Mouse (Mus musculus): ENCODE measurements around the gene Carns1.
A peak's percentile ranks its signal among the peaks of the same experiment; 100 is the strongest.

The Carns1 gene

DNA sequence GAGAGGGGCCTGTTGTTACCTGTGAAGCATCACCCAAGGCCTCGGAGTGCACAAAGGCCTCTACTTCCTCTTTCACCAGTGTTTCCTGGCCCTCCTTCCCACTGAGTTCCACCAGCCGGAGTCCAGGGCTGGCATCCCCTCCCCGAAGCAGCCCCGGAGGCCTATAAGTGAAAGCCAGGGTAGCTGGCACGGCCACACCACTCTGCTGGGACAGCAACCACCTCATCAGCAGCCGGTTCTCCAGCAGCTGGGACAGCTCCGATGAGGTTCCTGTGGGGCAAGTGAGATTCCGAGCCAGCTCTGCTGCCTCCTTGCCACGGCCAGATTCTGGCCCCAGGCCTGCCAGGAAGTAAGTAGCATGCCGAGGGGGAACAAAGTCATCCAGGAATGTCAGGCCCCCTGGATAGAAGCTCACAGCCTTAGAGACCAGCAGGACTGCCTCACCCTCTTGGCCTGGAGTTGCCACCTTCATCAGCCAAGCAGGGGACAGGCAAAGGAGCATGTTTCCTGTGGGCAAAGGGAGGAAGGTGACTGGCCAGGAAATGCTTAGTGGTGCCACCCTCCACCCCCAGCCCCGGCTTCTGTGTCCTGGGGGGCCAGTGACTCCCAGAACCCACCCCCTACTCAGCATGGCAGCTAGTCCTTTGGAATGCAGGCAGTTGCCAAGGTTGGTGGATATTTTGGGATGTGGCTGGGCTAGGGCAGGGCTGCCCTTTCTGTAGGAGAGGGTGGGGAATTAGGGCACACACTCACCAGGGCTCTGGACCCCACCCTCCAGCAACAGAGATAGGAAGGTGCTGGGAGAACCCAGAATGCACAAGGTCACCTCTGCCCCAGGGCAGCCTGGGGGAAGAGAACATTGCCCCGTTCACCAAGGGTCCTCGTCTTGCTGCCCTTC, 3.6 kb downstream of the Carns1 start:
- no peak for DNase-seq (ENCODE audit: low spot score in 2 of 2)

DNA sequence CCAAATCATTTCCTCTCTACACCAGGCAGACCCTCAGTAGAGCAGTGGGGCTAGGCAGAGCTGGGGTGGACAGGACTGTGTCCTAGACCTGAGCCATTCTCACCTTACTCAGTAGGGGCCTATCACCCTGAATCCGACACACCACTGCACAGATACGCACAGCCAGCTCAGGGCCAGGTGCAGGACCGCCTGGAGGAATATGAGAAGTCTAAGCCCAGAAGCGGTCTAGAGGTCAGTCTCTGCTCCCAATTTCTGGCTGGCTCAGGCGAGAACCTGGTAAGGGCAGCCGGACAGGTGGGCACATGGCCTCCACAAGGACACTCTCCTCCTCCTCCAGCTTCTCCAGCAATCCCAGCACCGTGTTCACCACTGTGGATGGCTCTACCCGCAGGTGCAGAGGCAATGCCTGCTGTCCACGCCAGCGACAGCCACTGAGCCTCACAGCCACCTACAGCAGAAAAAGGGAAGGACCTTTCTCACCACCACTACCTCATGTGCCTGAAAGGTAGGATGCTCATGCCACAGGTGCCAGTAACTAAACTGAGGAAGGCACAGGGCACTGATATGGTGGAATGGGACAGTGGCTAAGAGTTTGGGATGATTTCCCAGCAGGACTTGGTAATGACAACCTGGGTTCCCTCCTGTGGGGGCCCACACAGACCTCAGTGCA, 4.4 kb downstream of the Carns1 start:
- no peak for DNase-seq (ENCODE audit: low spot score in 2 of 2)

DNA sequence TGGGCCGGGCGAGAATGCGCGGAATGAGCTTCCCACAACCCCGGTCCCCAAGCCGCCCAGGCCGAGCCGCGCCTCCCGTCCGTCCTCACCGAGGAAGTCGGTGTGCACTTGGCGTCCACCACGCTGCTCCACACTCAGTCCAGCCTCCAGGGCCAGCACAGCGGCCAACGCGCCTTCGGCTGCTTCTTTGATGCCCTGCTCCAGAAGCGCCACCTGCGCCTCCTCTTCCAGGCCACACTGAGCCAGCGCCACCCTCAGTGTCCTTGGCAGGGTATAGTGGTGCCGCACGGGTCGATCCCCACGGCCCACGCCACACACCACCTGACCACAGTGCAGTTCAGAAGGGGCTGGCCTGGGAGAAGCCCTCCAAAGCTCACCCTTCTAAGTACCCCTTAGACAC, 5.5 kb downstream of the Carns1 start:
- no peak for DNase-seq (ENCODE audit: low spot score in 2 of 2)

DNA sequence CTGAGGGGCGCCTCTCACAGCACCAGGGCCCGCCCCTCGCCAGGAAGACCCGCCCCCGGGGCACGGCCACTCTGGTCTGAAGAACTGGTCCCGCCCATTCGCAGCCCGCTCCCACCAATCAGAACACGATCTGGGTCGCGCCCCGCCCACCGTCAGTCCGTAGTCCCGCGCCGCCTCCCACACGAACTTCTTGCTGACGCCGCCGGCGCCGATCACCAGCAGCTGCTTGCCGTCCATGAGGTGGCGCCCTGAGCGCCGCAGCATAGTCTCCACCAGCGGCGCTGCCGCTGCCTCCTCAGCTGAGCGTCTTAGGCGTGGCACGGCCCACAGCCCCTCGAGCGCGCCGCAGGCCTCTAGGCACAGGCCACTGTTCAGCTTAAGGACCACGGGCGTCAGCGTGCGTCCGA, 5.9 kb downstream of the Carns1 start:
- peak; percentile 99 for DNase-seq (ENCODE audit: low spot score in 2 of 2)

DNA sequence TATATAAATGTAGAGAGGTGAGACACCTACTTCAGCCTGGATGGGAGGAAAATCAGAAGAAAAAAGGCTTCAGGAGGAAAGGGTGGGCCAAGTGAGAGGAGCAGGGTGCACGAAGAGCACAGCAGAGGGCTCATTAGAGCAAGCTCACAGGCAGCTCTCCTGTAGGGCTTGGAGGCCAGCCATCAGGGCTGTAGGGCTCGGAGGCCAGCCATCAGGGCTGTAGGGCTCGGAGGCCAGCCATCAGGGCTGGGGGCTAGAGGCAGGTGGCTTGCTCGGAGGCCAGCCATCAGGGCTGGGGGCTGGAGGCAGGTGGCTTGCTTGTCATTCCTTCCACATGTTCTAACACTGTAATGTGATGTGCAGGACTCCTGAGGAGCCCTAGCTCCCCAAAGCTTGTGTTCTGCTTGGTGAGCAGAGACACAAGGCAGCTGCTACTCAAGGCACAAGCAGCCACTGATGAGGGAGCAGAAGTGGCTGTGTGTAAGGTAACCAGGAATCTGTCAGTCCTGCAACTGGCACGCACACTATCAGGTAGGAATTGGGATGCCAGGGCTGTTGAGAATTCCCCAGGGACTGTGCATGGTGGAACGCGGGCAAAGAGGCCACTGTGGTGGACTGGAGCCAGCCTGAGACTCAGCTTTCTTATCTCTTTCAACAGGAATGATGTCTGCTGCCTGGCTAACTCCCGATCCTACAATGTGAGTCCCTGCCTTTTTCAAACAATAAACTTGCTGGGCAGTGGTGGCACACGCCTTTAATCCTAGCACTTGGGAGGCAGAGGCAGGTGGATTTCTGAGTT, 8.4 kb downstream of the Carns1 start:
- no peak for DNase-seq (ENCODE audit: low spot score in 2 of 2)

DNA sequence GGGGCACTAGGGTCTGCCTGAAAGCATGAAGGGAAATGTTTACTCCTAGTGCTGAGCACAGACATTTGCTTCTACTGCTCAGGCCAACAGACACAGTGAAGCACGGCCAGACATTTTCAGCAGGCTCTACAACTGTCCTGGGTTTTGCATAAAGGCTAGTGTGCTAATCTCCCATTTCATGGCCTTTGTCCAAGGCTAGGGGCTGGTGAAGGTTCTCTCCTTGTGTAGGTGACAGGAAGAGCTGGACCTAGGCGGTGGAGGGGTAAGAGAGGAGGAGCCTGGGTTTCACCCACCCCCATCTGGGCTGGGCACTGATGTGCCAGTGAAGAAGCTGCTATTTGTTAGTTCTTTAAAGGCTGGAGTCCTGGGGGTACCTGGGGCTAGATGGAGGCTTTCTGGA, 10.6 kb downstream of the Carns1 start:
- no peak for DNase-seq (ENCODE audit: low spot score in 2 of 2)

DNA sequence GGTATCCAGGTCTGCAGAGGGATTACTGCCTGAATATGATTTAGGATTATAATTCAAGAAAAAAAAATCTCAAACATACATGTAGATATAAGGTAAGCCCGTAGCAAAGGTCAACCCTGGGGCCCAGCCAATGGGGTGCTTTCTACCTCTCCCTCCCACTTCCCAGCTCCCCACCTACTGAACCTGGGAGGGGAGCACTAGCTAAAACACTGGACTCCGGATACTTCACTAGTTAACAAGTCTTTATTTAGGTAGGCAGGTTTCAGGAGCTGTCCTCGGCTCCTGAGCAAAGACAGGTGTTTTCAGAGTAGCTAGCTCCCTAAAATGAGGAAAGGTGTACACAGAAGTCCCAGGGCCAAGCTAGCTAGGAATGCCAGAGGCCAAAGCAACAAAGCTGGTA, 11.2 kb downstream of the Carns1 start:
- no peak for DNase-seq (ENCODE audit: low spot score in 2 of 2)

DNA sequence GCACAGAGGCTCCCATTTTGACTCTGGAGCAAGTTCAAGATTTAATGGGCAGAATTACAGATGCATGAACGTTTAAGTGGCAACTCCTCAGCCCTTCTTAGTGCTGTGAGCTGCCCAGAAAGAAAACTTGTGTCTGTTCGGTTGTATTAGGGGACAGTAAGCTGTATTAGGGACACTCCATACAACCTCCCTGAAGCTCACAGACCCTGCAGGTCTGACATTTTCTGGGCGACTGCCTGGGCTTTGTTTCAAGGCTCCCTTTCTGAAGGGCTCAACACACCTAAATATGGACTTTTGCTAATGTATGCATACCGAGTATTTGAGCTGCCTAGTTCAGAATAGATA, 11.8 kb downstream of the Carns1 start:
- no peak for DNase-seq (ENCODE audit: low spot score in 2 of 2)

DNA sequence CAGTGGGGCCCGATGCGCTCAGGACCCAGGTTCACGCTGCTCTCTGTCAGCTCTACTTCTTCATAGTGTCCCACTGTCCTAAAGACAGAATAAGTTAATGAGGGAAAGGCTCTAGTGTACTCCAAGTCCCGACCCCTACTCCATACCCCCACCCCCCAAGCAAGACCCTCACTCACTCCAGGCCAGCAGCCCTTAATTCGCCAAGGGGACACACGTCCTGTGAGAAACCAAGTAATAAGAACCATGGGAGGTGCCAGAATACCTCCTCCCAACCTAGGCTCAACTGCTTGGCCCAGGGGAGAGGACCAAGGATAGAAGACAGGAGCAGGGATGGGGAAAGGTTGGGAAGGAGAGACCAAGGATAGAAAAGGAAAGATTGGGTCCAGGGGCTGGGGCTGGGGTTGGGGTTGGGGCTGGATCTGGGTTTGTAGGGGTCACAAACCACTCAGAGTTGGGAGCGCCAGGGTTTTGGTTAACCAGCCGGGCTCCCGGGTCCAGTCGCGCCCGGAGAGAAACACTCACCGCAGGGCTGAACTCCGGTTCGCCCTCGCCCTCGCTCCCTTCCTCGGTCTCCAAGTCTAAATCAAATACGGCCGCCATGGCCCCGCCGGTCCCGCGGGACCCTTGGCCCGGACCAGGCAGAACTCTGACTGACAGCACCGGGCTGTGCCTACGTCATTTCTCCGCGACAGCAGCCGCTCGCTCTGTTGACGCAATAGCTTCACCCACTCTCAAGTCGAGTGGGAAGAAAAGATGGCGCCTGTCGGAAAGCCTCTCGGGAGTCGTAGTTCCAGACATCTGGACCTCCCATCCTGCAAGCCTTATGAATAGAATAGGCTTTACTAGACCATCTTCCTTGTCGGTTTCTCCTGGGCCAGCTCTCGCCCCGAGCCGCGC, 12.4 kb downstream of the Carns1 start, which contains the start of gene Rps6kb2:
Rps6kb2 (minus strand) TSS at position 709 of the 897 bp plus-strand sequence.
- peak; percentile 94 to 95 for DNase-seq (ENCODE audit: low spot score in 2 of 2)

DNA sequence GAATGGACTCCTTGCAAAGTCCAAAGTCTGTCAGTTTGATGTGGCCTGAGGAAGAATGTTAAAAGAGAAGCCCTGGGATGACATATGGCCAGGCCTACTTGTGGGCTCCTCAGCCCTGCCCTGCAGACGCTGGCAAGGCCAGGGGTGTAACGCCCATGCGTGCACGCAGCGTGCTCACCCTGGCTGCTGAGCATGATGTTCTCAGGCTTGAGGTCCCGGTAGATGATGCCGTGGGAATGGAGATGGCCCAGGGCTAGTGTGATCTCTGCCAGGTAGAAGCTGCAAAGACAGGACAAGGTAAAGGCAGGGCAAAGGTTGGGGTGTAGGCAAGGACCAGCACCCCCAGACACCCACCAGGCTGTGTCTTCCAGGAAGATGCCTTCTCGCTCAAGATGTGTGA, 16.2 kb downstream of the Carns1 start:
- no peak for DNase-seq (ENCODE audit: low spot score in 2 of 2)

DNA sequence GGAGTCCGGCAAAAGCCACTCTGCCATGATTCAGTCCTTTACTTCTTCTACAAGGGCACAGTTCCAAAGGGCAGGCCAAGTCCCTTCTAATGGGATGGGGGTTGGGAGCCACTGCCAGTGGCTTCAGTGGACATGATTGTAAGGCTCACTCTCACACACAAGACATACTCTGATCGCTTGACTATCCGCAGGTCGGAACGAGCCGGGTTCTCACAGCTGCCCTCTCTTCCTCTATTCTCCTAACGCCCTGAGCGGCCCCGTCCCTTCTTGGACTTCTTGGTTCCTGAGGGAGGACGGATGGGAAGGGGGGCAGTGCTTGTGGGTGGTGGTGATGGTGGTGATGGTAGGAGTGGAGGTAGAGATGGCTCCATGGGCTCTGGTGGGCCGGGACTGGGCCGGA, 18.5 kb downstream of the Carns1 start:
- DNase-seq (ENCODE audit: low spot score in 2 of 2): no peak

DNA sequence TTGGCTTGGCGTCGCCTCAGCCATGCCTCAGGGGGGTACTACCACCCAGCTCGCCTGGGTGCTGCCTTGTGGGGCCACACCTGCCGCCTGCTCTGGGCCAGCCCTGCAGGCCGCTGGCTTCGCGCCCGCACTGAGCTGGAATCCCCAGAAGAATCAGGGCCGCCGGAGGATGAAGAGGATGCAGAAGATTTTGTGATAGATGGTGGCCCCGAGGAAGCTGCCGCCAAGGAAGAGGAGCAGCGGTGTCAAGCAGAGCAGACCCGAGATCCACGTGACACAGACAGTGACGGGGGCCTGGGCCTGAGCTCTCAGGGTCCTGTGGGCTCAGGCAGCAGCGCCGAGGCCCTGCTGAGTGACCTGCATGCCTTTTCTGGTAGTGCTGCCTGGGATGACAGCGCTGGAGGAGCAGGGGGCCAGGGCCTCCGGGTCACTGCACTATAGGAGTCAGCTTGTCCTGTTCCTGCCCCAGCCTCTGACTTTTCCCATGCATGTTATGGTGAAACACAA, 19.2 kb downstream of the Carns1 start:
- no peak for DNase-seq (ENCODE audit: low spot score in 2 of 2)

DNA sequence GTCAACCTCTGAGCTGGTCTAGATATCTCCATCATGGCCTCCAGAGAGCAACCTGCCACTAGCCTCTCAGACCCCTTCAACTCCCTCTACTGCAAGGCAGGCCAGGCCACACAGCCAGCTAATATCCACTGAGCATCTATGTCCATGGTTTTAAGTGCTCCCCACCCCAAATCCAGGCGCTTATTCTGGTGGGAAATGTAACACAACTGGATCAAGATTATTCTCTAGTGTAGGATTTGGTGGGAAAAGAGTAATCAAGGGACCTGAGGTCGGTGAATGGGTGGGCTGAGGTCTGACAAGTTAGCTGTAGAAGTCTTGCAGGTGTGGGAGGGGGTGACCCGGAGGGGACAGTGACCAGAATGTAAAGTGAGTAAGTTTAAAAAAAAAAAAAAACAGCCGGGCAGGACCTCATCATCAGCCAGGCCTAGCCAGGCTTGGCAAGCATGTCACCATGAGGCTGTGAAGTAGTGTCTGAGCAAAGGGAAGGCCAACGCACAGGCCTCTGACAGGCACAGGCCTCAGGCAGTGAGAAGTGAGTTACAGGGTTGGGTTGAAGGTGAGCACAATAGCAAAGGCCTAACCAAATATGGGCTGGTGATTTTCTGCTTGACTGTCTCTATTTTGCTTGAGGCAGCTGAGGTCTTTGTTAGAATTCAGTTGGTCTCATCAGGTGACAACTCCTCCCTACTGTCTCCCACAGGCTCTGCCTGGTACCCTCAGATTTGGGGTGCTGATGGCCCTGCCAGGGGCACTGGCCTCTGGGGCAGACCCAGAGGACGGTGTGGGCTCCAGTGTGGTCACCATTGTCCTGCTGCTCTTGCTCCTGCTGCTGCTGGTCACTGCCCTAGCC, 19.8 kb downstream of the Carns1 start:
- DNase-seq (ENCODE audit: low spot score in 2 of 2): peak; percentile 77

DNA sequence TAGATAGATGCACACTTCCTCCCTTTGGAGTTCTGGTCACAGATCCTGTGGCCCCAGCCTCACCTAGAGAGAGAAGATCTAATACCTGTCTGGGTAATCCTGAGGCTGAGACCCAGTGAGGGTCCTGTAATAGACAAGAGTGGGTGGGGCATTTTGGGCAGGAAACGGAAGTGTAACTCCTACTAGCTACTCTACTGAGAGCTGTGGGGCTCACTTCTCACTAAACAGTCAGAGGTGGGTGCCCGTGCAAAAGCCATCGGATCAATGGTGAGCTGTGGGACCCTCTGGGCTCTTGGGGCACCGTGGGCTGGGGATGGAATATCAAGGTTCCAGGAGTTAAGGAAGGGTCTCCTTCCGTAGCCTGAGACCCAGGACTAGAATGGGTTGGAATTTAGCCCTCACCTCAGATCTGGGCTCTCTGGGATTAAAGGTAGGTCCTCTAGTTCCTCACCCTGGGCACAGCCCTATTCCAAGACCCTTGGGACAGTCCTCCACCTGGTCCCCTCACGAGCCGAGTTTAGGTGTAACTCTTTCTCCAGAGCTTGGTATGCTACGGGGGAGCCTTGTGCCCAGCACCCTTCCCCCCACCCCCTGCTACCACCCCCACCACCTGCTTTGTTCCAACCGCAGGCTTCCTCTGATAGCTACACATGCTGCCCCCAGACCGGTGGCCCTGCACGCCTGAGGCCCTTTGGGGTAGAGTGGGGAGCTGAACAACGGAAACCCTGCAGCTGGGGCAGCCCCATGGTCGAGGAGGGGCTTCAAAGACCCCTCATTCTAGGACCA, 20.6 kb downstream of the Carns1 start:
- DNase-seq (ENCODE audit: low spot score in 2 of 2): peak; percentile 88 to 89

DNA sequence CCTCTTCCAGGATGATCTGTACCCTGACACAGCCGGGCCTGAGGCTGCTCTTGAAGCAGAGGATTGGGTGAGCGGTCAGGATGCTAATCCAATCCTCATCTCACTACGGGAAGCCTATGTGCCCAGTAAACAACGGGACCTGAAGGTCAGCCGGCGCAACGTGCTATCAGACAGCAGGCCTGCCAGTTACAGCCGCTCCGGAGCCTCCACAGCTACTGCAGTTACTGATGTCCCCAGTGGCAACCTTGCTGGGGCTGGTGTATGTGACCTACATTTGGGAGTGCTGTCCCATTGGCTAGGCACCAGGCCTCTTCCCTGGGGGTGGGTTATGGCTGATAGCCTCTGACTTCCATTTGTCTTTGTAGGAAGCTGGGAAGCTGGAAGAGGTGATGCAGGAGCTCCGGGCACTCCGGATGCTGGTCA, 22.0 kb downstream of the Carns1 start, which contains the start of gene Ptprcap:
Ptprcap (plus strand) TSS at position 373 of the 423 bp plus-strand sequence.
- DNase-seq (ENCODE audit: low spot score in 2 of 2): no peak

DNA sequence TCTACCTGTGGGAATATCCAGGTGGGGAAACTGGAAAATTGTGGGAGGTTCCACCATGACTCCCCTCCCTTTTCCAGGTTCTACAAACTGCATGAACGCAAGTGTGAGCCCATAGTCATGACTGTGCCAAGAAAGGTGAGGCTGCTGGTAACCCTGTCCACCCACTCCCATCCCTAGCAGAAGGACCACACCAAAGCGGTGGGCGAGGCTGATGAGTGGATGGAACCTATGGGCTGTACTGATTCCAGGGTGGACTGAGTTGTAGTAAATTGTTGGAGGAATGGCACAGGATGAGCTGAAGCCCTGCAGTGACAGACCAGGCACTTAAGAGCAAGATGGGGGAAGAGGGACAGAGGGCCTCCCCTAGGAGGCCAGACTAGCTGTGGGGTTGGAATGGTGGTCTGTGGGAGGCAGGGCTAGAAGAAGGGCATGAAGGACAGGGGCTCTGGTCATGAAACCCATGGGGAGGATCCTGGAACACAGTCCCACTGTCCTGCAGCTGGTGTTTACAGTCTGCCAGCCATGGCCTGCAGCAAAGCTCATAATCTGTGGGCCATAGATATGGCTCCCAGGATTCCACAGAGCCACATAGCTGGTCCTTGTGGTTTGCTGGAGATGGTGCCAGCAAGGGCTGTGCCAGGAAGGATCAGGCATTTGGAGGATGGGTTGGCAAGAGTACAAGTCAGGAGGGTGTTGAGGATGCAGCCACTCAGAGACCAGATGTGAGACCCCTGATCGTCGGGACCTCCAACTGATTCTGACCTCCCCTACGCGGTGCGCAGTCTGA, 22.6 kb downstream of the Carns1 start:
- no peak for DNase-seq (ENCODE audit: low spot score in 2 of 2)

DNA sequence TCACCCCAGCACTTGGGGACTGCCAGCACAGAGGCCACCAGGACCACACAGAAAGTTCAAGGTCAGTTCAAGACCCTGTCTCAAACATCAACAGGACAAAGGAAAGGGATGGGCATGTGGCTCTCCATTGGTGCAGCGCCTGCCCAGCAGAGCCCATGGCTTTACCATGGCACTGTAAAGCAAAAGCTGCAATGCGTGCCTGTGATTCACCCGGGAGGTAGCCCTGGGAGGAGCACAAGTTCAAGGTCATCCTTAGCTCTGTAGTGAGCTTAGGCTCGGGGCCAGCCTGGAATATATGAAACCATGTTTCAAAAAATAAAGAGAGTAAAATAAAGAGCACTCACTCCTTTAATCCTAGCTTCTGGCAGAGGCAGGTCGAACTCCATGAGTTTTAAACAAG, 23.4 kb downstream of the Carns1 start:
- no peak for DNase-seq (ENCODE audit: low spot score in 2 of 2)

DNA sequence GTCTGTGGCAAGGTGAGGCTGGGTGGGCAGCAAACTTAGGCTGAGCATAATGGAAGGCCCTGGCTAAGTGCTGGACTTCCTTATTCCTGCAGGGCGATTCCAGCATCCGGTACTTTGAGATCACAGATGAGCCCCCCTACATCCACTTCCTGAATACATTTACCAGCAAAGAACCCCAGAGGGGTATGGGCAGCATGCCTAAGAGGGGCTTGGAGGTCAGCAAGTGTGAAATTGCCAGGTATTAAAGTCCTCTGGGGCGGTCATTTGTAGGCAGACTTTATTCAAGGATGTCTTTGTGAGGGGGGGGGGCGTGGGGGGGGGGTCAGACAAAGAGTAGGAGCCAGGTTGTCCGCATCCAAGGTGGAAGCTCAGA, 23.8 kb downstream of the Carns1 start:
- no peak for DNase-seq (ENCODE audit: low spot score in 2 of 2)
